Mouse (Mus musculus) 416B (cell line): ENCODE measurements around the gene Tmem104.

ENCODE experiments used
- DNase-seq: peaks from one replicate; pipeline ENCODE4 v3.0.0; 2011; ENCODE audit warnings: low read depth

Tmem104 gene

DNA sequence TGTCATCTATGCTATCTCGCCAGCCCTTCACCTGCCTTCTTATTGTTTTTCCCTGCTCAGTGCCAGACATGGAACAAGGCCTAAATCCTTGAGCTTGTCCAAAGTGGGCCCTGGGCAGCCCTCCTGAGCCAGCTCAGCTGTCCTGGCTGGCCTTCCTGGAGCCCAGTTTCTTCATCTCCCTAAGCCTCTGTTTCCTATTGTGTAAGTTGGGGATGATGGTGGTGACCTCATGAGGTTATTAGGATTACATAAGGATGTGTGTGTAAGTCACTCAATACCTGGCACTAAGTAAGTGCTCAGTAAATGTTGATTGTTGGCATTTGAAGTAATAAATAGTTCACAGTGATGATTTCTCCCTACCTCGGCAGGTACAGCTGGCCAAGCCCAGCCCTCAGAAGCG lies 20.5 kb upstream of the Tmem104 start:
- no peak for DNase-seq

DNA sequence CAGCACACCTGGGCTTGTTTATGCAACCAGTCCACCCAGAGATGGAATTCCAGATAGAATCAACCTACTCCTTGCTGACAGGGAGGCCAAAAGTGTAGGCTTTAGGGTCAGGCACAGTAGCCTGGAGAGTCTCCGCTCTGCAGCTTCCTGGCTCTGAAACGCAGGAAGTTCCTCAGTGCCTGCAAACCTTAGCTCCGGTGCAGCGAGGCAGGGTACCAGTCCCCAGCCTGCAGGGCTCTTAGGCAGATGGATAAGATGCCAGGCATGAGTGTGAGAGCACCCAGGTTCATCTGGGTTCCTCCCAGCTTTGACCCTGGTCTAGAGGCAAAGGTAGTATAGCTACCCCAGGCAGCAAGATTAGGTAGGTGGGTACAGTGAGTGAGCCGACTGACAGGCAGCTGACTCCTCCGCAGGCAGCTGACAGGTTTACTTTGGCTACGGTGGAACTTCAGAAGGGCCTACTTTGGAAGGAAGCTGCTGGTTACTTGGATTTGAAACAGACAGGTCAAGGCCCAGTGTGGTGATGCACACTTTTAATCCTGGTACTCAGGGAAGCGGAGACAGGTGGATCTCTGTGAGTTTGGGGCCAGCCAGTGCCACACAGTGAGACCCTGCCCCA lies 19.5 kb upstream of the Tmem104 start:
- no peak for DNase-seq

- DNase-seq, result no peak
Observed at GRCm38 (mm10) chr11:115169430-115169829, 17.9 kb upstream of the Tmem104 start.

- no peak for DNase-seq
Observed at GRCm38 (mm10) chr11:115171125-115171524, 16.2 kb upstream of the Tmem104 start.

- DNase-seq, result peak; percentile 69
Observed at GRCm38 (mm10) chr11:115172825-115173287, 14.4 kb upstream of the Tmem104 start.

DNA sequence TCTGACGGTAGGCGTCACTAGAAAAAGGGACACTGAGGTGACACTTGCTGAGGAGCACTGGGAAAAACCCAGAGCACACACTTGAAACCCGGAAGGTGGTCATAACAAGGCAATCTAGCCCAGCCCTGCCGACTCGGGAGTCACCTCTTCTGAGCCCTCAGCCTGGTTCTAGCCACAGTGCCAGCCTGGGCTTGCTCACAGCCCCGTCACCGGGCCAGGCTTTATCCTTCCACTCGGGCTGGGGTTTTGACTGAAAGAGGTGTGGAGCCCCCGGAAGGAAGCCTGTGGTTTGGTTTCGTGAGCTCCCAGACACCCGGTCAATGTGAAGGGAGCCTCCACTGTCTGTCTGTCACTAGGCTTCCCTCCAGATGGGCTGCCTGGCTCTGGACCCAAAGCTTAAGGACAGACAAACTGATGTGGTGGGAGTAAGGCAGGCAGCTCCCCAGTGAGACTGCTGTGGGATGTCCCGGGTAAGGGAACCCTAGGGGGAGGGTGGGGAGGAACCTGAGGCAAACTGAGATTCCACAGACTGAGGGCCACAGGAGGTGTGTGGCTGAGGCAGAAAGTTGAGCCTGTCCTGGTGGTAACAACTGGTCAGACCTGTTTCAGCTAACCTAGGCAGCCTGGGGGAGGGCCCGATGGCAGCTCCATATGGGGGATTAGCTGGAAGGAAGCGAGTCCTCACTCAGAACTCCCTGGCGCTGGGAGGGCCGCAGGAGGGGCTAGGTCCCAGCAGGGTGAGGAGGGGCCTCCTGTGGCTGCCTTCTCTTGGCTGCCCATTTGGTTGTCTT lies 13.5 kb upstream of the Tmem104 start:
- DNase-seq, result peak; percentile 82

DNA sequence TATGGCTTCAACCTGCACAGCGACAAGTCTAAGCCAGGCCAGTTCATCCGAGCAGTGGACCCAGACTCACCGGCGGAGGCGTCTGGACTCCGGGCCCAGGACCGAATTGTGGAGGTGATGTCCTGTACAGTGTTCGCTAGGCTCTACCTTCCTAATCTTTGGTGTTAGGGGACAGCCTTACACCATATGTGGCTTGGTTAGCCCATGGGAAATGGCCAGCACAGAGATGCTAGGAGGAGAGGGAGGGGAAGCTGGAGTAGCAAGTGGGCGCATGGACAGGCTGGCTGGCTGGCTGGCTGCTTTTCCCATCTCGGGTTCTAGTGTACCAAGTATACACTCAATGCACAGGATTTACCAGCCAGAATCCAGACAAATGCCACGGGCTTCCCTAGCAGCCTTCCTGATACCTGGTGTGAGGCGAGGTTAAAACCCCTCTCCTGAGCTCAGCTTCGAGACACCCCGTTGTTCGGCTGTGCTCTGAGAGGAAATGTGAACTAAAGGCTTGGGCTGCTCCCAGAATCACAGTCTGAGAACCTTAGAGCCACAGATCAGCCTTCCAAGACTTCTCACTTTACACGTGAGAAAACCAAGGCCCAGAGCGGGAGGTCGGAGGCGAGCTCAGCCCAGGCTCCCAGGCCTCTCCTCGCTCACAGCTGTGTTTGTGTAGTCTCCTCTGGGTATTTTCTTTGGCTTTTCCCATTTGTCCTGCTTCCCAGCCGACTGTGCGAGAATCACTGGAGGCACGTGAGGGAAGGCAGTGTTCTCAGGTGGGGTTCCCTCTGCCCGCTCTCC lies 10.7 kb upstream of the Tmem104 start:
- DNase-seq, result no peak

GRCm38 (mm10) chr11:115177559-115178195 lies 9.6 kb upstream of the Tmem104 start:
- DNase-seq, result no peak

GRCm38 (mm10) chr11:115178766-115179165 lies 8.5 kb upstream of the Tmem104 start:
- no peak for DNase-seq

- DNase-seq, result no peak
Observed at GRCm38 (mm10) chr11:115179191-115179590, 8.1 kb upstream of the Tmem104 start.

- no peak for DNase-seq
Observed at GRCm38 (mm10) chr11:115179881-115180280, 7.4 kb upstream of the Tmem104 start.

DNA sequence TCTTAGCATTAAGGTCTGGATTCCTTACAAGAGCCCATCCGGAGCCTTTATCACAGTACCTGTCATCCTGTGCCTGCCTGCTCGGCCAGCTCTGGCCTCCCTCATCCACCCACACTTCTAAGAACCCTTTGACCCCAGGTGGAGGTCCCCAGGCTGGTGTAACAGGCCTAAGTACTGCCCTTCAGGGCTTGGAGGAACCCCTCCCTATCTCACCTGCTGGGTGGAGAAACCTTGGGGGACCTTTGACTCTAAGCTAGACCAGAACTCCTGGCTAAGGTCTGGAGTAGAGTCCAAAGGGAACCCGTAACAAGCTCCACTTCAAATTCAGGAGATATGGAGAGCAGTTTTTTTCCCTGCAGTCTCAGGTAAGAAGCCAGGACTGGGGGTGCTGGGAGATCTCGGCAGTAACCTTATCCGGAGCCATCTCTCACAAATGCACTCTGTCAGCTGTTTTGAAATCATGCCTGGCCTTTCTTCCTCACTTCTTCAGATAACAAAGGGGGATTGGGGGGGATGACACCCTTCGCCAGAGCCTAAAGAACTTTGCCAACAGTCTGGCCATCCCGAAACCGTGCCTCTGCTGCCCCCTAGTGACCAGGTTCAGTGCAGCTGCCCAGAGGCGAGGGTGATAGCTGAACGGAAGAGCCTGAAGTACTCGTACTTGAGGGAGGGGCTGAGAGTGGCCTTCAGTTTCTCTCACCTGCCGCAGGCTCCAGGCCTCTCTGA lies 5.2 kb upstream of the Tmem104 start:
- DNase-seq, result peak; percentile 78

DNA sequence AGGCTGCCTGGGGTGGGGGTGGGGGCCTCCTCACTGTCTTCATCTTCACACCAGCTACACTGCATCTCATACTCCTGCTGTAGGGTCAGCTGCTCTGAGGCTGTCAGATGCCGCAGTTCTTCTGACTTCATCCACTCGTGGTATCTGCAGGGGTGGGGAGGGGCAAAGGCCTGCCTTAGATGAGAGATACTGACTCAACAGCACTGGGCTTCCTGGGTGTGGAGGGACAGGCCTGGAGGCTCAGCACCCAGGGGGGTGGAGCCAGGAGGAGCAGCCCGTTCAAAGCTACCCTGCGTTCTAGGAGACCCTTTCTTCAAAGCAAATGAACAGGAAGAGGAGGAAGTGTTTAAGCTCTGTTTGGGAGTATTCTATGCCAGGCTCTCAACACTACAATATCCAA lies 2.3 kb upstream of the Tmem104 start:
- DNase-seq, result no peak

DNA sequence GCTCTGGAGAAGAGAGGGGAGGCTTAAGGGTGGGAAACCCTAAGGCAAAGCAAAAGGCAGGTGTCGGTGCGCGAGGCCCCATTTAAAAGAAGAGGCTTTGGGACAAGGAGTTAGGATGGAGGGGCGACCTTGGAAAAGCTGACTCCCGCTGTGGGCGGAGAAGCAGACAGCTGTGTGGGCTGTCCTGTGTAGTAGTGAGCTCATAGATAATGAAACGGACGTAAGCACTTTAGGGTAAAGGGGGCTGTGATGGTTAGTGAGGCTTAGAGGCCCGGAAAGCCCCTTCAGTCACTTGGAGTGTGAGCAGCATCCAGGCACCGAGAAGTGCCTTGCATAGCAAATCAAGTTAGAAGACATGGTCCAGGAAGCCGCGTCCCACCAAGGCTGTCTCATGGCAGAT lies 406 bp downstream of the Tmem104 start, which contains the start of gene Nat9:
Gene Nat9, minus strand, starts transcription at position 167 of the 400 bp plus-strand sequence.
- no peak for DNase-seq

GRCm38 (mm10) chr11:115188539-115189231 lies 1.4 kb downstream of the Tmem104 start:
- peak; percentile 93 for DNase-seq

GRCm38 (mm10) chr11:115189304-115189703 lies 2.0 kb downstream of the Tmem104 start:
- peak; percentile 57 for DNase-seq

DNA sequence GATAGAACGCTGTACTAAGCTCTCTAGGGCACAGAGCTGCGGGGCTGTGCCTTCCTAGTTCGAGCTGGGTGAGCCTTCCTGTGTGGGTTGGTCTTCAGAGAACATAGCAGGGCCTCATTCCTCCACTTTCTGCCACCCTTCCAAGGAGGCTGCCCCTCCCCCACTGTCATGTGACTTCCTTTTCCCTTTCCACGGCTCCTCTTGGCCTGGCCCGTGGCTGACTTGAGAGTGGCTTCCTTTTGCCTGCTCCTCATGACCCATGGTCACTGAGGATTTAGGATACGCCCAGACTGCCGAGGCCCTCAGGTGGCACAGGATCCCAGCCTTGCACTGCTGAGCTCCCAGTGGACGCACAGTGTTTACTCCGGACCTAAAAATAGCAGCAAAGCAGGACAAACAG lies 4.9 kb downstream of the Tmem104 start:
- peak; percentile 78 for DNase-seq

DNA sequence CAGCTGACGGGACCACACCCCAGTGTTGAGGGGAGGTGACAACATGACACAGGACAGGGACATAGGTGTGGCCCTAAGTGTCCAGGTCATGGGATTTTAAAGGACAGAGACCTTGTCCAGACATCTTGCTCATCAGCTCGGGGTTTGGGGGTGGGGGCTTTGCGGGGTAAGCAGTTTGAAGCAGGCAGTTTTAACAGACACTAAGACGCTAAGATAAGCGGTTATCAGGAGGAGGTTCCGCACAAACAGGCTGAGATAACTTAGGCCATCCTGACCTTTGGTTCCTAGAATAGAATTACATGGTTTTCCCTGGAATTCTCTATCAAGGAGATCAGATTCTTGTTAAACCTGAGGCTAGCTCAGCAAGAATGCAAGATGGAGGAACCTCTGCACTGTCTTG lies 7.4 kb downstream of the Tmem104 start:
- DNase-seq, result no peak

DNA sequence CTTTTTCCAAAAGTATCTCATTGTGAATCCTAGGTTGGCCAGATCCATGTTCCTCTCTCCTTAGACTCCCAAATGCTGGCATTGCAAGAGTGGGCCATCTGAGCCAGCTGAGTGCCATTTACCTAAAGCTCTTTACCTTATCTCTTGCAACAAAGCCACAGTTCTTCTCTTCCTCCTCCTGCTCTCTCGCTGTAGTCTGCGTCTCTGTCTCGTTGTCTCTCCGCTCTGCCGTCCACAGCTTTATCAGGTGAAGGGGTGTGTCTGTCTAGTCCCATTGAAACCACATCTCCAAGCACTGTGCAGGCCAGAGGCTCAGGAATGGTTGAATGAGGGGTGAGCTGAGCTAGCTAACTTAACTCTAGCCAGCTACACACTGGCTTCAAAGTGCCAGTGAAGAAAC lies 8.6 kb downstream of the Tmem104 start:
- DNase-seq, result no peak

GRCm38 (mm10) chr11:115197558-115197957 lies 10.3 kb downstream of the Tmem104 start:
- no peak for DNase-seq

- no peak for DNase-seq
Observed at GRCm38 (mm10) chr11:115198932-115199384, 11.7 kb downstream of the Tmem104 start.
